ENCODE assay signal across 20 mouse cellular contexts in the genomic region with DNA sequence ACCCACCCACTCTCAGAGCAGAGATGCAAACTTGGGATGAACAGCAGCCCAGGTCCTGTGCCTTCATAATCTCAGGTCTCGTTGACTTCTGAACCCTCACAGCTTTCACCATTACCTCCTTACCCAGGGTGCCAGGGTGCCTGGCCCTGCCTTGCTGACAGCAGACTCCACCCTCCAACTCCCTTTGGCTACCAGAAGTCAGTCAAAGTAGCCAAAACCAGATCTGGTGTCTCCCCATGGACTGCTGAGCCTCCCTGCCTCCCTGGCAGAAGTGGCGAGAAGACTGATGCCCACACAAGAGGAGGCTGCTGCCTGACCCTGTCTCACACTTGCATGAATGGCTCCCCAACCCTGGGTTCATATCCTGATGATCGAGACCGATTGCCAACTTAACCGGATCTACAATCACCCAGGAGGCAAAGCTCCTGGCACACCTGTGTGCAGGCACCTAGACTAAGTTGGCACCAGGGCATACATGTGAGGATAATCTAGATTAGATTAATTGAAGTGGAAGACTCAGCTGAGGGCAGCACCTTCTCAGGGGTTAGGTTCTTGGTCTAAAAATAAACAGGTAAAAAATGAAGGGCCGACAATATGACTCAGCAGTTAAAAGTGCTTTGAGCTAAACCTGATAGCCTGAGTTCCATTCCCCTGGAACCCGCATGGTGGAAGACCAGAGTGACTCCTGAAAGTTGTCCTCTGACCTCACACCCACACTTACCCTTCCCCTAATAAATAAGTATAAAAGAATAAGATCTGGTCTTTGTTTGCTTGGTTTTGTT. TPM values are rescaled to one million over a fixed set of nuclear protein-coding genes. Genes with fewer than 3 reads are reported as not detected.
A peak's percentile ranks its signal among the peaks of the same experiment; 100 is the strongest.
DNase-seq lines count a peak whose midpoint lies in the region; ATAC-seq and TF ChIP-seq lines count a peak whose summit lies in the region.
"Had no signal": no experiment of that assay in that cellular context is flagged by ENCODE, and none has a peak within 500 bp of the region (broad histone marks: within the 10 kb centered on the region; RNA-seq: fewer than 3 reads in every experiment).

No protein-coding gene starts in this region.

- 51% methylated on average over 7 of the region's 7 CpGs for WGBS in liver, adult 2 months
- WGBS in liver, postnatal 0 days (ENCODE audit: insufficient replicate concordance): 78% methylated on average over 7 of the region's 7 CpGs
- WGBS in liver, embryonic 12.5 days (ENCODE audit: insufficient replicate concordance): 70% methylated on average over 7 of the region's 7 CpGs

- no peak overlapping the region for H3K9ac ChIP-seq in liver, adult 2 months (ENCODE audit: low read depth, low read length)
- H3K9ac ChIP-seq in liver, postnatal 0 days (replicated peaks): no peak overlapping the region
- H3K9ac ChIP-seq in liver, embryonic 12.5 days: no peak overlapping the region
- H3K9ac ChIP-seq: embryonic facial prominence, embryonic 13.5 days; forebrain, embryonic 12.5 days; heart, embryonic 15.5 days; hindbrain, embryonic 14.5 days; intestine, embryonic 15.5 days had no signal

- H3K9me3 ChIP-seq in liver, postnatal 0 days (ENCODE audit: low read length): no peaks in the 10 kb centered on the region
- H3K9me3 ChIP-seq in liver, embryonic 12.5 days (replicated peaks): no peaks in the 10 kb centered on the region
- H3K9me3 ChIP-seq: embryonic facial prominence, embryonic 13.5 days; forebrain, embryonic 12.5 days; G1E; heart, embryonic 10.5 days; heart, embryonic 15.5 days; hindbrain, embryonic 10.5 days; intestine, embryonic 15.5 days had no signal

- no peaks in the 10 kb centered on the region for H3K79me2 ChIP-seq in liver, adult 2 months (ENCODE audit: control insufficient read depth, insufficient read depth, low read length)

- H3K27me3 ChIP-seq in liver, adult 2 months (ENCODE audit: control insufficient read depth, insufficient read depth, low read length): no peaks in the 10 kb centered on the region
- H3K27me3 ChIP-seq in liver, postnatal 0 days (ENCODE audit: insufficient read depth, low read length): no peaks in the 10 kb centered on the region
- peaks cover 3% of the 10 kb centered on the region; the same call in 1 of the 2 replicates for H3K27me3 ChIP-seq in liver, embryonic 12.5 days (replicated peaks)
- H3K27me3 ChIP-seq: embryonic facial prominence, embryonic 13.5 days; forebrain, embryonic 12.5 days; heart, embryonic 15.5 days; intestine, embryonic 15.5 days had no signal

- TF ChIP-seq CTCF in liver, adult 2 months (IDR thresholded peaks at IDR 0.05; ENCODE audit: low read depth, low read length): no peak
- no peak for TF ChIP-seq CTCF in liver, postnatal 0 days (IDR thresholded peaks at IDR 0.05; ENCODE audit: low read depth)

- H3K36me3 ChIP-seq in liver, adult 2 months (ENCODE audit: control insufficient read depth, insufficient read depth, low read length): peaks cover 31% of the 10 kb centered on the region
- H3K36me3 ChIP-seq in liver, postnatal 0 days (replicated peaks; ENCODE audit: insufficient read depth, low read length): no peaks in the 10 kb centered on the region
- peaks cover 27% of the 10 kb centered on the region for H3K36me3 ChIP-seq in liver, embryonic 12.5 days

- peaks cover 13% of the 10 kb centered on the region for H3K4me1 ChIP-seq in liver, adult 2 months (ENCODE audit: control insufficient read depth, insufficient read depth, low read length)
- H3K4me1 ChIP-seq in liver, postnatal 0 days (ENCODE audit: insufficient read depth): peaks cover 4% of the 10 kb centered on the region; the same call in 1 of the 2 replicates
- no peaks in the 10 kb centered on the region for H3K4me1 ChIP-seq in brown adipose tissue, adult 24 weeks (ENCODE audit: control insufficient read depth, insufficient read depth, insufficient read length, low read length)
- peaks cover 5% of the 10 kb centered on the region; the same call in 1 of the 2 replicates for H3K4me1 ChIP-seq in liver, embryonic 12.5 days

- peak overlapping the region; percentile 1 for H3K27ac ChIP-seq in liver, adult 2 months (replicated peaks; ENCODE audit: insufficient read depth, low read depth, low read length)
- no peak overlapping the region for H3K27ac ChIP-seq in liver, postnatal 0 days (ENCODE audit: low read depth)
- peak overlapping the region; percentile 32 for H3K27ac ChIP-seq in brown adipose tissue, adult 24 weeks (replicated peaks; ENCODE audit: low read depth, low read length)
- no peak overlapping the region for H3K27ac ChIP-seq in liver, embryonic 12.5 days
- H3K27ac ChIP-seq: embryonic facial prominence, embryonic 13.5 days; forebrain, embryonic 12.5 days; heart, embryonic 10.5 days; heart, embryonic 15.5 days; hindbrain, embryonic 10.5 days; hindbrain, embryonic 14.5 days; intestine, embryonic 15.5 days had no signal

- no peak for TF ChIP-seq EP300 in liver, postnatal 0 days (IDR thresholded peaks at IDR 0.05; ENCODE audit: low read depth)

- intact Hi-C loops in heart, postnatal 10 days (cut with DNase I): no loop called here

- ATAC-seq in liver, postnatal 0 days: no peak
- no peak for ATAC-seq in liver, embryonic 12.5 days
- ATAC-seq: forebrain, embryonic 16.5 days; intestine, embryonic 15.5 days had no signal

- no peak overlapping the region for H3K4me2 ChIP-seq in liver, postnatal 0 days (ENCODE audit: low read depth, low read length)
- H3K4me2 ChIP-seq in liver, embryonic 12.5 days: no peak overlapping the region
- H3K4me2 ChIP-seq: embryonic facial prominence, embryonic 13.5 days; forebrain, embryonic 12.5 days; heart, embryonic 15.5 days; hindbrain, embryonic 14.5 days; intestine, embryonic 15.5 days had no signal

- no peak overlapping the region for H3K4me3 ChIP-seq in liver, adult 2 months (ENCODE audit: insufficient read depth, low read depth, low read length)
- no peak overlapping the region for H3K4me3 ChIP-seq in liver, postnatal 0 days (ENCODE audit: low read depth, low read length)
- no peak overlapping the region for H3K4me3 ChIP-seq in brown adipose tissue, adult 24 weeks (ENCODE audit: insufficient read depth, low read depth, low read length)
- H3K4me3 ChIP-seq in liver, embryonic 12.5 days: no peak overlapping the region
- H3K4me3 ChIP-seq: embryonic facial prominence, embryonic 13.5 days; forebrain, embryonic 12.5 days; heart, embryonic 10.5 days; heart, embryonic 15.5 days; hindbrain, embryonic 10.5 days; intestine, embryonic 15.5 days had no signal

- peak; percentile 25 for DNase-seq in cerebellum, adult 9-11 months
- no peak for DNase-seq in cerebellum, postnatal 36 days
- DNase-seq in heart, adult 11 months: peak; percentile 91
- no peak for DNase-seq in heart, postnatal 10 days
- peak; percentile 77 for DNase-seq in liver, adult 2 months (ENCODE audit: extremely low read depth, low read depth, low spot score)
- no peak for DNase-seq in liver, postnatal 0 days
- DNase-seq: adrenal gland, postnatal 10 days; cerebellum, adult 2 months; kidney, adult 18-20 months had no signal

- no peak for TF ChIP-seq POLR2A in liver, adult 2 months (IDR thresholded peaks at IDR 0.05; ENCODE audit: extremely low read depth, insufficient read depth, low read length)

RNA-seq across cellular contexts. Expression of gene Tef, which starts 26.4 kb away (rescaled TPM):
- total RNA-seq in heart, postnatal 10 days (2021): 10 to 100 TPM; 51.7 to 74.0 TPM
- total RNA-seq in liver, adult 2 months (2014; rRNA removed): 156 and 163 TPM in 2 replicates
- polyA plus RNA-seq in liver, adult 2 months (2012; rRNA removed): 34.6 and 35.0 TPM in 2 replicates
- polyA plus RNA-seq in liver, postnatal 0 days (2015; fragmentation: Nextera tagmentation; extraction: Ambion mirVana): 14.0 and 16.3 TPM in 2 replicates
- 33.0 and 53.3 TPM in 2 replicates for polyA plus RNA-seq in brown adipose tissue, adult 24 weeks (2012; ENCODE audit: insufficient read depth, insufficient read length, missing spikeins)
- 8.4 and 9.5 TPM in 2 replicates for polyA plus RNA-seq in liver, embryonic 12.5 days (2016; fragmentation: Nextera tagmentation; extraction: Ambion mirVana)

RNA-seq across cellular contexts. Expression of gene Tob2, which starts 30.0 kb away (rescaled TPM):
- total RNA-seq in heart, postnatal 10 days (2021): 10 to 100 TPM; 56.5 to 78.6 TPM
- total RNA-seq in liver, adult 2 months (2014; rRNA removed): 15.8 and 25.6 TPM in 2 replicates
- polyA plus RNA-seq in liver, adult 2 months (2012; rRNA removed): 20.9 and 21.6 TPM in 2 replicates
- 10.9 and 12.3 TPM in 2 replicates for polyA plus RNA-seq in liver, postnatal 0 days (2015; fragmentation: Nextera tagmentation; extraction: Ambion mirVana)
- 79.0 and 87.4 TPM in 2 replicates for polyA plus RNA-seq in brown adipose tissue, adult 24 weeks (2012; ENCODE audit: insufficient read depth, insufficient read length, missing spikeins)
- polyA plus RNA-seq in liver, embryonic 12.5 days (2016; fragmentation: Nextera tagmentation; extraction: Ambion mirVana): 12.8 and 14.5 TPM in 2 replicates

RNA-seq across cellular contexts. Expression of gene Phf5a, which starts 43.1 kb away (rescaled TPM):
- 10 to 100 TPM; 51.7 to 56.0 TPM for total RNA-seq in heart, postnatal 10 days (2021)
- total RNA-seq in liver, adult 2 months (2014; rRNA removed): 12.3 and 15.6 TPM in 2 replicates
- polyA plus RNA-seq in liver, adult 2 months (2012; rRNA removed): 27.5 and 28.7 TPM in 2 replicates
- polyA plus RNA-seq in liver, postnatal 0 days (2015; fragmentation: Nextera tagmentation; extraction: Ambion mirVana): 61.5 and 63.0 TPM in 2 replicates
- polyA plus RNA-seq in brown adipose tissue, adult 24 weeks (2012; ENCODE audit: insufficient read depth, insufficient read length, missing spikeins): 42.4 and 46.3 TPM in 2 replicates
- 140 and 145 TPM in 2 replicates for polyA plus RNA-seq in liver, embryonic 12.5 days (2016; fragmentation: Nextera tagmentation; extraction: Ambion mirVana)

RNA-seq across cellular contexts. Expression of gene Aco2, which starts 43.5 kb away (rescaled TPM):
- total RNA-seq in heart, postnatal 10 days (2021): 1,000 to 10,000 TPM; 1,895 to 1,910 TPM
- 170 and 187 TPM in 2 replicates for total RNA-seq in liver, adult 2 months (2014; rRNA removed)
- 127 TPM in 2 replicates for polyA plus RNA-seq in liver, adult 2 months (2012; rRNA removed)
- polyA plus RNA-seq in liver, postnatal 0 days (2015; fragmentation: Nextera tagmentation; extraction: Ambion mirVana): 86.7 and 87.0 TPM in 2 replicates
- 3,633 and 4,102 TPM in 2 replicates for polyA plus RNA-seq in brown adipose tissue, adult 24 weeks (2012; ENCODE audit: insufficient read depth, insufficient read length, missing spikeins)
- 131 and 132 TPM in 2 replicates for polyA plus RNA-seq in liver, embryonic 12.5 days (2016; fragmentation: Nextera tagmentation; extraction: Ambion mirVana)

Comparison
In these comparisons a context has a peak if more than half of its experiments do, and no peak if none do; other contexts are left out.
1. DNase-seq: peak in cerebellum, adult 9-11 months (single experiment), heart, adult 11 months (single experiment) and liver, adult 2 months (single experiment); none in cerebellum, postnatal 36 days (0 of 2), heart, postnatal 10 days (0 of 2) and liver, postnatal 0 days (single experiment).
2. H3K27ac ChIP-seq: peak in liver, adult 2 months (single experiment) and brown adipose tissue, adult 24 weeks (single experiment); none in liver, postnatal 0 days (single experiment) and liver, embryonic 12.5 days (single experiment).